Mouse (Mus musculus) naive thymus-derived CD4-positive, alpha-beta T cell, adult 2 months (primary cell): Measurements from ENCODE around the gene Shf.
"Not testable (repeated sequence)": the region's sequence is repeated elsewhere in the genome, so short reads cannot be mapped to it uniquely, and the experiment has no call there.

Experiments used
- DNase-seq: peaks from one replicate; pipeline ENCODE4 v3.0.0-alpha.2; 2011; ENCODE audit warnings: low read depth

The Shf gene

DNA sequence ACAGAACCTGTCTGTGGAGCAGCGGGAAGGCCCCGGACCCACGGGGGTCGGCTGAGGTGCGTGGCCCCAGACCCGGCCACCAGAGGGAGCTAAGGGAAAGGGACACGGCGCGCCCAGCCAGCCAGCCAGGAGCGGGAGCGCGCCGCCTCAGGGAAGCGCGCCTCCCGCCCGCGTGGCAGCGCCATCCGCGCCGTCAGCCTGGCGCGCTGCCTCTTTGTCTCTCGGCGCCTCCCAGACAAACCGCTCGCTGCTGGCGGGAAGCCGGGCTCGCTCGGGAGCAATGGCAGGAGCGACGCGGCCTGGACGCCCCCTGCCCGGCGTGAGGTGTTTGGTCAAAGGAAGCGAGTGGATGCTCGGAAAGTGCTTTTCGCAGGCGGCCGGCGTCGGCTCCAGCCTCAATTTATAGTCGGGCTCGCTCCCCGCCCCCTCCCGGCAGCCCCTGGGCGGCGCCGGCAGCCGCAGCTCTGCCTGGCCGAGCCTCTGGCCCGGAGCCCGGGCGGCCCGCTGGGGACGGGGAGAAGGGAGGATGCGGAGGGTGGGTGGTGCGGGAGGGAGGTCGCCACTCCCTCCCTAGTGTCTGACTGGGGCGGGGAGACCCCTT, 20.3 kb downstream of the Shf start:
- DNase-seq, result peak; percentile 87

DNA sequence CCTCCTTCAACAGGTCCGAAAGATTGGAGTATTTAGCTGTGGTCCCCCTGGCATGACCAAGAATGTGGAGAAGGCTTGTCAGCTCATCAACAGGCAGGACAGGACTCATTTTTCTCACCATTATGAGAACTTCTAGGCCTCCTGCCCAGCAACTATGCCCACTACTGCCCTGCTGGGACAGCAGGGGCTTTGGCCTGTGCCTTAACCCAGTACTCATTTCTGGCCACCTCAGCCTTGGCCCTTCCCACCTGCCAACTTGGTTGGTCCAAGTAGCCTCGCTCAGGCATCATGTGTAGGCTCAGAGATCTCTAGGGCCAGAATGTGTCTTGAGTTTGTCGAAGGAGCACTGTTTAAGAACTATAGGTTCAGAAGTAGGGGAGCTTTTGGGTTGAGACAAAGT, 21.7 kb downstream of the Shf start:
- no peak for DNase-seq

DNA sequence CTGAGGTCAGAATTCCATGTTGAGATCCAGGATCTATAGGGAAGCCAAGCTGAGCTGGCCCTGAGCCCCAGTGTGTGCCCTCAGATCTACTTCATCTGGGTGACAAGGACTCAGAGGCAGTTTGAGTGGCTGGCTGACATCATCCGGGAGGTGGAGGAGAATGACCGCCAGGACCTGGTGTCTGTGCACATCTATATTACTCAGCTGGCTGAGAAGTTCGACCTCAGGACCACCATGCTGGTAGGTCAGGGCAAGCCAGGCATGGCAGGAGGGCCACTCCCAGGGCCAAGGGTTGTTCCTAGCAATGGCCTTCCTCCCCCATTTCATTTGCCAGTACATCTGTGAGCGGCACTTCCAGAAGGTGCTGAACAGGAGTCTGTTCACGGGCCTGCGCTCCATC, 22.8 kb downstream of the Shf start:
- not testable (repeated sequence) for DNase-seq

DNA sequence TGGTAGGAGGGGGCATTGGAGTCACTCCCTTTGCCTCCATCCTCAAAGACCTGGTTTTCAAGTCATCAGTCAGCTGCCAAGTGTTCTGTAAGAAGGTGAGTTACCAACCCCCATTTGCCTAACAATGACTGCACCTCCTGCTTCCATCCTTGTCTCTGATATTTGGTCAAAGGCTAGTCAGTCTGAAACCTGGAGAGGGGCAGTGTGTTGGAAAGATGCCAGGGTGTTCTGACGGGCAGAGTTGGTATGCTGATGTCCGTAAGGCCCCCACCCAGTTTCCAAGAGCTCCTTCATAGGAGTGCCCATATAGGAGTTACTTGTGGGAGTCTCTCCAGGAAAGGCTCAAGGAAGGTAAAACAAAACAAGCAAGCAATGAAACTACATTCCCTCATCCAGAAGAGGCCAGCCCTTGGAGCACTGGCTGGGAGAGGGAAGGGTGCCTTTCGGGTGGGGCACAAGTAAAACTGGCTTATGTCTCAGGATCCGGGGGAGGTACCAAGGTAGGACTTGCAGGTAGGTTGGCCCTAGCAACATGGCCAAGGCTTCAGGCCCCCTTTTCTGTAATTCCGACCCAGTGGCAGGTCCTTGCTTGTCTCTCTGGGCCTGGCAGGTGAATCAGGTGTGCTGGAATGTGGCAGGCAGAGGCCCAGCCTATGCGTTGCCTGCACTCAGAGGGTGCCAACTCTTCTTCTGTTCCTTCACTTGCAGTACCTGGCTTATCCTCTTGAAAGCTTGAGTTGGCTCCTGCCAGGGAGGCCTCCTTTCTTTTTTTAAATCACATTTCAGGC, 23.7 kb downstream of the Shf start:
- no peak for DNase-seq

DNA sequence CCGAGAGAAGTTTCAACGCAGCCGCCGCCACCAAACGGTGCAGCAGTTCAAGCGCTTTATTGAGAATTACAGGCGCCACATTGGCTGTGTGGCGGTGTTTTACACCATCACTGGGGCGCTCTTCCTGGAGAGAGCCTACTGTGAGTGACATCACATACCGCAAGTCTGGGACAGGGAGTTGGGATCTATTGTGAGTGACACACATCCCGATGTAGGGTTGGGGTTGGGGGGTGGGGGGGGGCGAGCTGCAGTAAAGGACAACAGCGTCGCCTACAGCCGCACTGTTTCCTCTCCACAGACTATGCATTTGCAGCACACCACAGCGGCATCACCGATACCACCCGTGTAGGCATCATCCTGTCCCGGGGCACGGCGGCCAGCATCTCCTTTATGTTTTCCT, 31.7 kb downstream of the Shf start:
- DNase-seq, result no peak

DNA sequence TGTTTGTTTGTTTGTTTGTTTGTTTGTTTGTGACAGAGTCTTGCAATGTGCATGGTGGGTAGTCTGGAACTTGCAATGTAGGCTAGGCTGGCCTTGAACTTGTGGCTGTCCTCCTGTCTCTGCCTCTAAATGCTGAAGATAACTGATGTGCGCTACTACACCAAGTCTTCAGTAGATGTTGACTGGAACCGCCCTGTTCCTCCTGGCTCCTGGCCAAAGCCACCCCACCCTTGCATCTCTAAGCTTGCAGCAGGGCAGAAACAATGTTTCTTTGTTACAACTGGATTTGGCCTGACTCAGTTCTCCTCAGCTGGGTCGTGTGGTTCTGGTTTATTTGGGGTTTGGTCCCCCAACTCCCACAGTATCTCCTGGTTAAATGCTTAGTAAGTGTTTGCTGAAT, 34.8 kb downstream of the Shf start:
- DNase-seq, result no peak

DNA sequence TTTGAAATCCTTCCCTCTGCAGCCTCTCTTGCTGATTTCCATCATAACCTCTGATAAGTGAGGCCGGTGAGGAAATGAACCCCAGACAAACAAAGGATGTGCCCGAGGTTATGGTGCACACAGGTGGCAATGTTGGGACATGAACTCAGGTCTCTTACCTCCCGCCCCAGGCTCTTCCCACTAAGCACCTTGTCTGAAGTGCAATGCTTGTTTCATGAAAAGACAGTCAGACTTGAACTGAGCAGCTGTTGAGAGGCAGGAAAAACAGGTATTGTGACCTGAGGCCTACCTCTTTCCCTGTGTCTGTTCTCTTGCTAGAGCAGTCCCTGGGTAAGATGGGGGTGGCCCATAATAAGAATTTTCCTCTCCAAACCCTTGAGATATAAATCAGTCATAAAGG, 36.7 kb downstream of the Shf start:
- no peak for DNase-seq

DNA sequence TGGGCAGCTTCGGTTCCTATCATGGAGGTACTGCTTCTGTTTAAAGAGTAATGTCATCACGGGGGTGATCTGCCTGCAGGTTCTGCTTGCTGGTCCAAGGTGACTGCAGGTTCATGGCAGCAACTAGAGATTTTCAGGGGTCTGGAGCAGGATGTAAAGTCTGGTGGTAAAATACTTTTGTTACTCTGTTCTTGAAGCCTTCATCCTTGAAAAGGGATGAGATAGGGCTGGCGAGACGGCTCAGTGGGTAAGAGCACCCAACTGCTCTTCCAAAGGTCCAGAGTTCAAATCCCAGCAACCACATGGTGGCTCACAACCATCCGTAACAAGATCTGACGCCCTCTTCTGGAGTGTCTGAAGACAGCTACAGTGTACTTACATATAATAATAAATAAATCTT, 38.6 kb downstream of the Shf start:
- DNase-seq, result not testable (repeated sequence)

DNA sequence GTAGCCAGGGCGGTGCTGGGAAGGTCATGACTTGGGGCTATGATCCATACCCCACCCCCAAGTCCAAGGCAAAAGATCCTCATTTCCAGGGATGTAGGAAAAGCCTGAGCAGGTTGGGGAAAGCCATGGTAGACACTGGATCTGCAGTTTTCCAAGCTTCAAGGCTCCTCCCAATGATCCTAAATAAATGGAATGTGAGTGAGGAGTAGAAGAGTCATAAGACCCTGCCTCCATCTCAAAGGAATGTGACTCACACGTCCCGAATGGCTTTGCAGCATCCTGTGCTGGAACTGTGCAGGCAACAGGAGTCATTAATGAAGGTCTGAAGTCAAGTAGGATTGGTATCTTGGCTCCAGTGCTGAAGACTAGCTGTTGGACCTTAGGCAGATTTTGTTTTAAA, 41.0 kb downstream of the Shf start:
- no peak for DNase-seq

DNA sequence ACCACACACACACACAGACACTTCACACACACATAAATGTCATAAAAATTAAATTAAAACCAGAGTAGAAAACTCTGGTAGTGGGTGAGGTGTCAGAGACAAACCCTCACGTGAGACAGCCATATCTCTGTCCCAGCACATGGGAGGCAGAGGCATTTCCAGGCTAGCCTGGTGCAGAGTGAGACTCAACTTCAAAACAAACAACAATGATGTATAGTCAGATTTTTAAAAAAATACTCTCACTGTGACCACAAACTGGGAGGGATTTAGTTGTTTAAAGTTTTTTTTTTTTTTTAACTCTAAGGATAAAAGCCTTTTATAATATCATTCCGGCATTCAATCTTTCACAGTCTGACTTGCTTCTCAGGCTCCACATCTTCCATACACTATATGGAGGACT, 43.6 kb downstream of the Shf start:
- no peak for DNase-seq

DNA sequence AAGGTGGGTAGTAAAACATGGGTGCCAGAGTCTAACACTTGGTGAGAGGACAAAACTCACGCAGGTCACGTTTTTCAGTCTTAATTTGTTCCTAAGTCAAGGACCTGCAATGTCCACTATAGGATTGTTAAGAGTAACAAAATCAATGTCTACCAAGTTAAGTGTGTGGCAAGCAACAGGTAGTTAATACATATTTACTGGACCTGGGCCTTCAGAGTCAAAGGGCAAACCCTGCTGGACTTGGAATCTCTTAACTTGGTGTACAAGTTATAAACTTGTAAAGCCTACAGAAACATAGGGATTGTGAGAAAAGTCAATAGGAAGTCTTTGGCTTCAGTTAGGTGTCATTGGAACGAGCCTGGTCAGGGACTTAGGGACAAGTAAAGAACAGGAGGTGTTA, 44.4 kb downstream of the Shf start:
- no peak for DNase-seq

DNA sequence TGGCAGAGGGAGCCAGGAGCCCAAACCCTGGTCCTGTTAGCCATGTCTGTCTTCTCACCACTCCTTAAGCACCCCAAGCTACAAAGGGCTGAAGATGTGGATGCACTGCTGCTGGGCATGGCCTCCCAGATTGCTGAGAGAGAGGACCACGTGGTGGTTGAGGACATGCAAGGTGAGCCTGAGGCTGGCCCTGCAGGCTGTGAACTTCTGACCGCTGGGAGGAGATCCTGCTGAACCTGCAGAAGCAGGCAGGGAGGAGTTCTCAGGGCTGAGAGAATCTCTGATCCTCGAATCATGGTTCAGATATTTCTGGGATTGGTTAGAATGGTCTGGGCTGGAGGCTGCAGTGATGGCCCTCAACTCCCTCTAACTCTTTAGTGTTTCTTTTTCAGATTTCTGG, 45.0 kb downstream of the Shf start:
- DNase-seq, result no peak

DNA sequence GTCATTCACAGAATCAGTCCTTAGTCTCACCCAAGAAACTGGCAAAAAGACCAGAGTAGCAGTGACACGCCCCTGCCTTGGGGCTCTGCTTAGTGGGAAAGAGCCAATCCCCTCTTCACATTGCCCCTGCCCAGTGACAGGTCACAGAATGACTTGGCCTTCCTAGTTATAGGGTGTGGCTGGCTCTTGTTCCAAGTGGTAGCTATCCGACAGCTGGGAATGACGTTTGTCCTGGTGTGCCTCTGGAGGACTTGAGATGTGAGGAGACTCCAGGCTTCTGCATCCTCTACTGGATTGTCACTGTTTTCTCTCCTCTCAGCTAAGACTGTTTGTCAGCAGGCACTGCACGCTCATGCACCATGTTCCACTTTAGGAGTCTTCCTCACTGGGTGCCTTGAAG, 51.6 kb downstream of the Shf start:
- DNase-seq, result no peak

DNA sequence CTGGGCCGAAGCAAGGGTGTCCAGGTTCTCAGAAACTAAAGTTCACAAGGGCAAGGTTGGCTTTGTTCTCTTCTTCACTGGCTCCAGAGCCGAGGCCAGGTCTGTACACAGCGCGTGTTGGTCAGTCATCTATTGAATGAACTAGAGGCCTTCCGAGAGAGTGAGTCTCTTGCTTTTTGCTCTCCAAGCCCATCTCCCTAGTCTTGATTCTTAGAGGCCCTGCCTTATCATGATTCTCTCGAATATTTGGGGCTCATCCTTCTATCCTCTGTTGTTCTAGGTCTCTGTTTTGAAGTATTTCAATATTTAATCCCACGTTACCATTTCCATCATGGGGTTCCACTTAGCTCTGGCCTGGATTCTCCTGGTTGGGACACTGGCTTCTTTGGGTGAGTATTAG, 53.6 kb downstream of the Shf start, which contains the start of gene Duox1:
TSS of gene Duox1 (plus strand) at position 301 of the 400 bp plus-strand sequence.
- DNase-seq, result no peak

DNA sequence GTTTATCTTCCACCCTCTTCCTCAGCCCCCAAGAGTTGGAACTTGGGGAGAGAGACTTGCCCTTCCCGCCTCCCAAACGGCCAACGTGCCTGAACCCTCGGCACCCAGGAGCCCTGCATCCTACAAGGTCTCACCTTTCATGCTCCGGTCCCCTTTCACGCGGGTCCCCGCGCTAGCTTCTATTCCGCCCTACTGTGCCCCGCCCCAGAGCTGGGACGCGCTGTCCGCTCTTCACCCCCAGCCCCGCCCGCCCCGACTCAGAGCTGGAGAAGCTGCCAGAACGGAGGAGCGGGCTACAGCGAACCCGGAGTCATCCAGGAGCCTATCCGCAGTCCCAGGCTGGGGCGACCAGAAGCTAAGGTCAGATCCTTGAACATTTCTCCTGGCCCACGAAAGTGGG, 55.4 kb downstream of the Shf start, which contains the start of gene Duoxa1:
TSS of gene Duoxa1 (minus strand) at position 195 of the 400 bp plus-strand sequence.
- DNase-seq, result no peak

DNA sequence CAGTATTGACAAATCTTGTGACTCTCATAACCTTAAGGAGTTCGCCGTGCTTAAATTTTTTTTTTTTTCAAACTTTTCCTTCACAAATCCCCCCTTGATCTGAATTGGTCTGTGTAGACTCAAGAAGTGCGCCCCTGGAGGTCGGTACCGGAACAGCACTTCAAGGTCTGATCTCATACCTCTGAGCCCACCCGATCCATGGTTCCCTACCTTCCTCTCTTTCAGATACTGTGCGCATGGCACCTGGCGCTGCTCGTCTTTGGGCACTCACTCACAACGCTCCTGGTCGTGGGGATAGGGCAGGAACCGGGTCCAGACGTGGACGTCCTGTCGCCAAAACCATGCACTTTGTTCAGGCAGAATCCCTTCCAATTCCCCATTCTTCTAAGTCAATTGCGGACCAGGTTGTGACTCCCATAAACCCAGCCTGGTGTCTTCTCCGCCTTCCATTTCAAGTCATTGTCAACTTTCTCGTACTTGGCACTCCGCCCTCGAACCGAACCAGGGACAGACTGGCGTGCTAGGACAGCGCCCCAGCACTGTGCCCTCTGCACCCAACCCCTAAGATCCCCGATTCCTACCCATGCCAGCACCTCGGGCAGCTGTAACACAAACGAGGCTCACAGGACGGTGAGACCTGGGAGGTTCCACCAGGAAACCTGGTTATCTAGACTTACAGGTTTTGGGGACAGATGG, 56.1 kb downstream of the Shf start:
- DNase-seq, result peak; percentile 80

DNA sequence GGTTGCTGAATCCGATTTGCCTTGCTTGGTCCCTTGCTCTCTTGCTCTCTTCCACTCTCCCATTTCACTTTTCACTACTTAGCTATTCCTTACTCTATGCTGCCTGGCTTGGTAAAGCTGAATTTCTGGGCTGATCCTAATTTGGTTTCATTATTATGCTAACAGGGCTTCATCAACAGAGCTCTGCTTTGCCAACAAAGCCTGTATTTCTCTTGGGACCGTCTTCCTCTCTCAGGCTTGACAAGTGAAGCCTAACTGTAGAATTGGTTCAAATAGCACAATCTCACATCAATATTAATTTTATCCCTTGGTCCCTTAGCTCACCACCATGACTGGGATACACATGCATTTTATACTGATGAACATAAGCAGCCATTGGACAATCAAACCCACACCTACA, 57.4 kb downstream of the Shf start:
- DNase-seq, result no peak

DNA sequence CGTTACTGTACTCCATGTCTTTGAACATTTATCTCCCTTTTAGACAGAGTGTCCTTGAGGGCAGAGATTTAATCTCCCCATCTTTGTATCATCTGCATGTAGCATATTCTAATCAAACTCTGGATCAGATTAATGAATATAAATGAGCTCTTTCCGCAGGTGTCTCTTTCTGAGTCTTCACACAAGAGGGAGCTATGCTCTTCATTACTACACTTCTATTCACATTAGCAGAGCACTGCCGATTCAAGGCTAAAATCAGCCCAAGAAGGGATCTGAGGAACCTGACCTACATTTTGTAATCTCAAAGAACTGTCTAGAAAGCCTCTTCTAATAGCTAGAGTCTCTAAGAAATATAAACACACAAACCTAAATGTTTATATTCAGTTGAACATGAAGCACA, 59.3 kb downstream of the Shf start:
- no peak for DNase-seq

DNA sequence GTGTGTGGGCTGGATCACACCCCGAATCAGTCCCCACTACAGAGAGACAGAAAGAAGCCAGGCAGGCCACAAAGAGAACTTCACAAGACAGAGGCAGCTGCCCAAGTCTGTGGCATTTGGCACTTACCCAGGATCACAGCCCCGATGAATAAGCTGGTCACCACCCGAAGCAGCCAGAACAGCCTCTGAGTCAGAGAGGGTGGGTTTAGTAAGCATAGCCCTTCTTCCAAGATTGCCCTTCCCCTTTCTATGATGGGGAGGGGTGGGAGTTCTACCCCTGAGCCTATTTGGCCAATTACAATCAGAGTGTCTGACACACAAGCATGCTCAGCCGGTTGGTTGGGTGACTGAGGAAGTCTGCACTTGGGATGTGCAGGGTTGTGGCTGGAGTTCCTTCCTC, 62.8 kb downstream of the Shf start:
- peak; percentile 14 for DNase-seq

DNA sequence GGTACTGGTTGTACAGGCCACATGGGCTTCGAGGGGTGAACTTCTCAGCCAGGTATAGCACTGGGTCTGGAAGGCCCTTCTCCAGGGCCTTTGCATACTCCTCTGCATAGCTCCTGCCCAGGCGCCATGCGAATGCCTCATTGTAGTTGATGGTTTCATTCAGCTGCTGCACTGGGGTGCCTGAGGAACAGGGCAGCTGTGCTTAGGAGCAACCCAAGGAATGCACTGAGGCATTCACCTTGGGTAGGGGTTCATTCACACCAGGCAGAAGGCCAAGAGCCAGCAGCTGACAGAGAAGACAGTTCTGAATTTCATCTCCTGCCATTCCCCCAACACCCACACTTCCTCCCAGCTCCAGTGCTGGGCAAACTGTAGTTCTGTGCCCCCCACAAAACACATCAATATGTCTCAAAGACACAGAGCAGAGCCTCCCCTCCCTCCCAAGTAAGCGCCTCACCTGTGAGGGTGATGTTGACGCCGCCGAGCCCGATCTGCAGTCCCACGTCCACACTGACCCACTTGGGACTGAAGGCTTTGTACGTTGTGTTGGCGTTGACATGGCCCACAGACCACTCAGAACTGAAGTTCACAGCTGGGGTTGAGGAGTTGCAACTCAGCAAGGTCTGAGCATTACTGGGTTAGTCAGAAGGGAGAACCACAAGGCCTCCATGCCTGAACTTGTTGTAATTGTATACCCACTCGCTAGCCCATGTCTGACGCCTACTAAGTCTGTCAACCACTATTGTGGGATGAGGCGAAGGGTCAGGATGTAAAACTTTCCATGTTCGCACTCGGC, 63.7 kb downstream of the Shf start:
- DNase-seq, result no peak

DNA sequence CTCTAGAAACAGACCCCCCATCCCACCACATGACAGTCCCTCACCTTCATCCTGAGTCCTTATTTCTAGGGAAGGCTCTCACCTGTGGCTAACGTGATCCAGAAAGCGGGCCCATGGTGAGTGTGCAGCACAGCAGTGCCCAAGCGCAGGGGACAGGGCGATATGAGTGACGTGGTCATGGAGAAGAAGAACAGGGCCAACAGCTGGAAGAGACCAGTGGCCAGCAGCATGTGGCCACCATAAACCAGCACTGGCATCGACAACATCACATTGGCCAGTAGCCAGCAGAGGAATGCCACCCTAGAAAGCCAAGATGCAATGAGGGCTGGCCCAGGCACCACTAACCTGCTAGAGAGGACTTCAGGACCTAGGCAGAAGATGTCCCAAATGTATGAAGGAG, 64.4 kb downstream of the Shf start:
- no peak for DNase-seq

DNA sequence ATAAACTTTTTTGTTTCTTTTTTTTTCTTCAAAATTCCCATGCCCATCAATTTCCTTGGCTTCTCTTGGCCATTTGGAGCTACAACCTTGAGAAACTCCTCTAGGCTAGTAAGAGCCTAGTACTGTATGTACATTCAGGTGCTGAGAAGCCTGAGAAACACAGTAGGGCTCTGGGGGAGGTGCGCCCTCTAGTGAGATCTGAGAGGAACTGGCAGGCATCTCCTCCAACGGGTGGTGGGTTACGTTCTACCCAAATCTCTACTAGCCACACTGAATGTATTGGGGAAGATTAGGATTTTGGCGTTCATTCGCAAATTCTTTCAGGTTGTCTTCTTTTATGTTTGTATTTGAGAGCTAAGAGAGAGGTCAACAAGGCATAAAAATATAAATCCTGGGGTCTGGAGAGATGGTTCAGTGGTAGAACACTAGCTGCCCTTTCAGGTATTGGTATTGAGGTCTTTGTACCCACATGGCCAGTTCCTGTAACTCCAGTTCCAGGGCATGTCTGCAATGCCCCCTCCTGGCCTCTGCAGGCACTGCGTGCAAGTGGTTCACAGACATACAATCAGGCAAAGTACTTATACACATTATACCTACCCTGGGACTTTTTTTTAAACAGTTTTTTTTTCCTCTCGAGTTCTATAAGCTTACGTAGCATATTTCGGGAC, 66.3 kb downstream of the Shf start:
- peak; percentile 88 for DNase-seq
